ENCODE assay signal across 8 mouse cellular contexts in genomic region chr11:60108631-60109172, GRCm38 (mm10). TPM values are rescaled to one million over a fixed set of nuclear protein-coding genes. Genes with fewer than 3 reads are reported as not detected.
DNase-seq lines count a peak whose midpoint lies in the region; ATAC-seq and TF ChIP-seq lines count a peak whose summit lies in the region.

No protein-coding gene starts in this region.

- H3K36me3 ChIP-seq in forebrain, embryonic 10.5 days (replicated peaks): 0 out of 2 replicates have a peak, but pooled peaks cover 2% of the 10 kb centered on the region
- no peaks in the 10 kb centered on the region for H3K36me3 ChIP-seq in forebrain, embryonic 16.5 days (ENCODE audit: control insufficient read depth, insufficient read depth)
- no peaks in the 10 kb centered on the region for H3K36me3 ChIP-seq in kidney, embryonic 14.5 days (ENCODE audit: control insufficient read depth, insufficient read depth, low read length)
- no peaks in the 10 kb centered on the region for H3K36me3 ChIP-seq in neural tube, embryonic 12.5 days
- no peaks in the 10 kb centered on the region for H3K36me3 ChIP-seq in forebrain, postnatal 0 days (ENCODE audit: insufficient read depth)

- peaks cover 84% of the 10 kb centered on the region for H3K4me1 ChIP-seq in forebrain, embryonic 10.5 days
- H3K4me1 ChIP-seq in forebrain, embryonic 16.5 days (replicated peaks; ENCODE audit: control insufficient read depth, insufficient read depth, low read length): peaks cover 52% of the 10 kb centered on the region
- peaks cover 39% of the 10 kb centered on the region for H3K4me1 ChIP-seq in brown adipose tissue, adult 24 weeks (ENCODE audit: control insufficient read depth, insufficient read depth, insufficient read length, low read length)
- H3K4me1 ChIP-seq in kidney, embryonic 14.5 days (ENCODE audit: control insufficient read depth, insufficient read depth, low read length): peaks cover 67% of the 10 kb centered on the region
- H3K4me1 ChIP-seq in neural tube, embryonic 12.5 days: peaks cover 70% of the 10 kb centered on the region
- peaks cover 15% of the 10 kb centered on the region for H3K4me1 ChIP-seq in forebrain, postnatal 0 days (ENCODE audit: insufficient read depth)

- H3K9ac ChIP-seq in forebrain, embryonic 16.5 days (replicated peaks; ENCODE audit: low read depth, low read length): no peak overlapping the region
- peak overlapping the region; percentile 44 for H3K9ac ChIP-seq in kidney, embryonic 14.5 days (ENCODE audit: low read depth, low read length)
- H3K9ac ChIP-seq in neural tube, embryonic 12.5 days: peak overlapping the region; percentile 36; the same call in 1 of the 2 replicates
- H3K9ac ChIP-seq in forebrain, postnatal 0 days: no peak overlapping the region

- H3K27ac ChIP-seq in forebrain, embryonic 10.5 days: peak overlapping the region; percentile 71
- no peak overlapping the region for H3K27ac ChIP-seq in forebrain, embryonic 16.5 days (ENCODE audit: low read length)
- H3K27ac ChIP-seq in brown adipose tissue, adult 24 weeks (replicated peaks; ENCODE audit: low read depth, low read length): peak overlapping the region; percentile 11; the same call in 1 of the 2 replicates
- peak overlapping the region; percentile 83 for H3K27ac ChIP-seq in kidney, embryonic 14.5 days (ENCODE audit: low read depth, low read length)
- no peak overlapping the region for H3K27ac ChIP-seq in neural tube, embryonic 12.5 days
- H3K27ac ChIP-seq in forebrain, postnatal 0 days (ENCODE audit: low read depth, low read length): no peak overlapping the region

- peak overlapping the region; percentile 22 for H3K4me3 ChIP-seq in forebrain, embryonic 10.5 days
- H3K4me3 ChIP-seq in forebrain, embryonic 16.5 days (replicated peaks; ENCODE audit: low read length): no peak overlapping the region
- H3K4me3 ChIP-seq in brown adipose tissue, adult 24 weeks (ENCODE audit: insufficient read depth, low read depth, low read length): no peak overlapping the region
- no peak overlapping the region; the same call in 1 of the 2 replicates for H3K4me3 ChIP-seq in kidney, embryonic 14.5 days (ENCODE audit: low read length)
- H3K4me3 ChIP-seq in neural tube, embryonic 12.5 days: no peak overlapping the region
- no peak overlapping the region for H3K4me3 ChIP-seq in forebrain, postnatal 0 days (ENCODE audit: low read depth, low read length)

- no peak for TF ChIP-seq CTCF in forebrain, postnatal 0 days (IDR thresholded peaks at IDR 0.05; ENCODE audit: low read depth)

- 54% methylated on average over 5 of the region's 5 CpGs for WGBS in forebrain, embryonic 10.5 days
- 61% methylated on average over 5 of the region's 5 CpGs for WGBS in forebrain, embryonic 16.5 days
- 15% methylated on average over 5 of the region's 5 CpGs for WGBS in kidney, embryonic 14.5 days
- 52% methylated on average over 5 of the region's 5 CpGs for WGBS in neural tube, embryonic 12.5 days
- 62% methylated on average over 5 of the region's 5 CpGs for WGBS in forebrain, postnatal 0 days

- H3K27me3 ChIP-seq in forebrain, embryonic 10.5 days (ENCODE audit: poor library complexity, severe bottlenecking): no peaks in the 10 kb centered on the region
- H3K27me3 ChIP-seq in forebrain, embryonic 16.5 days (replicated peaks; ENCODE audit: control insufficient read depth, insufficient read depth, low read length): no peaks in the 10 kb centered on the region
- H3K27me3 ChIP-seq in kidney, embryonic 14.5 days (ENCODE audit: control insufficient read depth, insufficient read depth, low read length): no peaks in the 10 kb centered on the region
- H3K27me3 ChIP-seq in neural tube, embryonic 12.5 days (replicated peaks): no peaks in the 10 kb centered on the region
- no peaks in the 10 kb centered on the region for H3K27me3 ChIP-seq in forebrain, postnatal 0 days (ENCODE audit: insufficient read depth, low read length)

- no peaks in the 10 kb centered on the region for H3K9me3 ChIP-seq in forebrain, embryonic 10.5 days
- H3K9me3 ChIP-seq in forebrain, embryonic 16.5 days (ENCODE audit: control insufficient read depth, low read length): no peaks in the 10 kb centered on the region
- H3K9me3 ChIP-seq in kidney, embryonic 14.5 days (ENCODE audit: control insufficient read depth, low read length): no peaks in the 10 kb centered on the region
- no peaks in the 10 kb centered on the region for H3K9me3 ChIP-seq in neural tube, embryonic 12.5 days
- no peaks in the 10 kb centered on the region for H3K9me3 ChIP-seq in forebrain, postnatal 0 days (ENCODE audit: low read length)

- no peak for DNase-seq in forebrain, embryonic 10.5 days (ENCODE audit: extremely low spot score, low spot score)
- peak; percentile 39 for DNase-seq in 3134 (ENCODE audit: extremely low read depth, insufficient read length, low spot score)
- DNase-seq in layer of hippocampus, adult 18-20 months (ENCODE audit: low spot score in 2 of 2): no peak
- DNase-seq in forebrain, postnatal 0 days: no peak

- H3K4me2 ChIP-seq in forebrain, embryonic 16.5 days (ENCODE audit: low read length): no peak overlapping the region
- peak overlapping the region; percentile 27 for H3K4me2 ChIP-seq in kidney, embryonic 14.5 days (replicated peaks; ENCODE audit: low read depth, low read length)
- H3K4me2 ChIP-seq in neural tube, embryonic 12.5 days (replicated peaks): peak overlapping the region; percentile 37
- no peak overlapping the region for H3K4me2 ChIP-seq in forebrain, postnatal 0 days (ENCODE audit: low read depth)

- no peak for ATAC-seq in forebrain, embryonic 16.5 days
- ATAC-seq in kidney, embryonic 14.5 days (ENCODE audit: low FRiP score, low TSS enrichment): no peak; the same call in 1 of the 2 replicates
- ATAC-seq in neural tube, embryonic 12.5 days (ENCODE audit: low FRiP score, low read depth): no peak
- no peak for ATAC-seq in forebrain, postnatal 0 days

RNA-seq across cellular contexts. Expression of gene Rai1, which starts 3.9 kb away (rescaled TPM):
- 24.7 and 25.3 TPM in 2 replicates for polyA plus RNA-seq in forebrain, embryonic 10.5 days (2016; fragmentation: Nextera tagmentation; extraction: Ambion mirVana)
- 30.2 and 30.3 TPM in 2 replicates for polyA plus RNA-seq in forebrain, embryonic 16.5 days (2015; fragmentation: Nextera tagmentation; extraction: Ambion mirVana)
- polyA plus RNA-seq in brown adipose tissue, adult 24 weeks (2012; ENCODE audit: insufficient read depth, insufficient read length, missing spikeins): 11.7 and 13.7 TPM in 2 replicates
- 29.1 and 34.4 TPM in 2 replicates for polyA plus RNA-seq in kidney, embryonic 14.5 days (2014; fragmentation: Nextera tagmentation; extraction: Ambion mirVana)
- 34.0 and 35.6 TPM in 2 replicates for polyA plus RNA-seq in neural tube, embryonic 12.5 days (2016; fragmentation: Nextera tagmentation; extraction: Ambion mirVana)
- total RNA-seq in layer of hippocampus, adult 18-20 months (2021): 10 to 100 TPM; 76.2 to 80.9 TPM
- total RNA-seq in forebrain, postnatal 0 days (2014; rRNA removed): 50.9 and 60.7 TPM in 2 replicates
- 16.6 and 21.2 TPM in 2 replicates for polyA plus RNA-seq in forebrain, postnatal 0 days (2015; fragmentation: Nextera tagmentation; extraction: Ambion mirVana)

Comparison
In these comparisons a context has a peak if more than half of its experiments do, and no peak if none do; other contexts are left out.
1. H3K27ac ChIP-seq: peak in forebrain, embryonic 10.5 days (single experiment), brown adipose tissue, adult 24 weeks (single experiment) and kidney, embryonic 14.5 days (single experiment); none in forebrain, embryonic 16.5 days (single experiment), neural tube, embryonic 12.5 days (single experiment) and forebrain, postnatal 0 days (single experiment).
2. H3K4me2 ChIP-seq: peak in kidney, embryonic 14.5 days (single experiment) and neural tube, embryonic 12.5 days (single experiment); none in forebrain, embryonic 16.5 days (single experiment) and forebrain, postnatal 0 days (single experiment).
3. H3K9ac ChIP-seq: peak in kidney, embryonic 14.5 days (single experiment) and neural tube, embryonic 12.5 days (single experiment); none in forebrain, embryonic 16.5 days (single experiment) and forebrain, postnatal 0 days (single experiment).